Mouse (Mus musculus): ENCODE results near the gene Lypd6. TPM values are rescaled to one million over a fixed set of nuclear protein-coding genes. Genes with fewer than 3 reads are reported as not detected.

Gene Lypd6
- total and polyA plus RNA-seq, 2 experiments from 2014 or later: 0.52 TPM; not detected in 1

- TF ChIP-seq CTCF (IDR thresholded peaks at IDR 0.05; ENCODE audit: low read depth): no peak
- no peak for TF ChIP-seq EP300 (IDR thresholded peaks at IDR 0.05; ENCODE audit: low read depth)
- Histone ChIP-seq H3K27me3 (ENCODE audit: control insufficient read depth, insufficient read depth, low read length) (0 out of 2 replicates have a peak, but pooled peaks cover 5% of the 10 kb centered on the region), H3K4me1 (ENCODE audit: control insufficient read depth, insufficient read depth) (no peaks in the 10 kb centered on the region), H3K4me3 (ENCODE audit: low read depth, low read length) (no peak overlapping the region), H3K9ac (replicated peaks; ENCODE audit: low read depth, low read length) (no peak overlapping the region), H3K36me3 (replicated peaks; ENCODE audit: control insufficient read depth, insufficient read depth, low read length) (no peaks in the 10 kb centered on the region), H3K4me2 (ENCODE audit: low read depth, low read length) (no peak overlapping the region), H3K9me3 (replicated peaks; ENCODE audit: control insufficient read depth, low read length) (no peaks in the 10 kb centered on the region), H3K27ac (ENCODE audit: low read depth) (no peak overlapping the region)
- no peak for DNase-seq (ENCODE audit: low spot score)
- 46% methylated on average over 13 of the region's 13 CpGs for WGBS
- ATAC-seq (ENCODE audit: insufficient read depth, low read depth): no peak
Measured at GRCm38 (mm10) chr2:50069571-50070295, 3.5 kb downstream of the Lypd6 start.

- ATAC-seq (ENCODE audit: insufficient read depth, low read depth): no peak
- H3K9ac ChIP-seq (replicated peaks; ENCODE audit: low read depth, low read length): no peak overlapping the region
- WGBS: 73% methylated on average over 4 of the region's 4 CpGs
Measured at GRCm38 (mm10) chr2:50072158-50072557, 5.9 kb downstream of the Lypd6 start.

GRCm38 (mm10) chr2:50084746-50085145 is 18.5 kb downstream of the Lypd6 start:
- TF ChIP-seq EP300 (IDR thresholded peaks at IDR 0.05; ENCODE audit: low read depth): no peak
- no peak for TF ChIP-seq CTCF (IDR thresholded peaks at IDR 0.05; ENCODE audit: low read depth)
- no peaks in the 10 kb centered on the region for H3K27me3 ChIP-seq (ENCODE audit: control insufficient read depth, insufficient read depth, low read length)
- no peak overlapping the region for H3K4me2 ChIP-seq (ENCODE audit: low read depth, low read length)
- H3K4me1 ChIP-seq (ENCODE audit: control insufficient read depth, insufficient read depth): no peaks in the 10 kb centered on the region
- H3K36me3 ChIP-seq (replicated peaks; ENCODE audit: control insufficient read depth, insufficient read depth, low read length): no peaks in the 10 kb centered on the region
- ATAC-seq (ENCODE audit: insufficient read depth, low read depth) (no peak), DNase-seq (ENCODE audit: low spot score) (no peak)
- WGBS: 42% methylated on average over 3 of the region's 3 CpGs
- no peak overlapping the region for H3K27ac ChIP-seq (ENCODE audit: low read depth)
- no peaks in the 10 kb centered on the region for H3K9me3 ChIP-seq (replicated peaks; ENCODE audit: control insufficient read depth, low read length)
- H3K4me3 ChIP-seq (ENCODE audit: low read depth, low read length): no peak overlapping the region
- H3K9ac ChIP-seq (replicated peaks; ENCODE audit: low read depth, low read length): no peak overlapping the region

More at GRCm38 (mm10) chr2:50072158-50072557, 5.9 kb downstream of the Lypd6 start:
- H3K36me3 ChIP-seq (replicated peaks; ENCODE audit: control insufficient read depth, insufficient read depth, low read length): no peaks in the 10 kb centered on the region
- no peak for DNase-seq (ENCODE audit: low spot score)
- H3K4me1 ChIP-seq (ENCODE audit: control insufficient read depth, insufficient read depth): no peaks in the 10 kb centered on the region
- H3K4me3 ChIP-seq (ENCODE audit: low read depth, low read length): no peak overlapping the region
- no peaks in the 10 kb centered on the region for H3K27me3 ChIP-seq (ENCODE audit: control insufficient read depth, insufficient read depth, low read length)
- H3K4me2 ChIP-seq (ENCODE audit: low read depth, low read length): no peak overlapping the region
- H3K9me3 ChIP-seq (replicated peaks; ENCODE audit: control insufficient read depth, low read length): no peaks in the 10 kb centered on the region
- no peak overlapping the region for H3K27ac ChIP-seq (ENCODE audit: low read depth)
- TF ChIP-seq EP300 (IDR thresholded peaks at IDR 0.05; ENCODE audit: low read depth): no peak
- no peak for TF ChIP-seq CTCF (IDR thresholded peaks at IDR 0.05; ENCODE audit: low read depth)

GRCm38 (mm10) chr2:50087761-50088160 is 21.5 kb downstream of the Lypd6 start:
- DNase-seq (ENCODE audit: low spot score) (no peak), ATAC-seq (ENCODE audit: insufficient read depth, low read depth) (no peak)
- Histone ChIP-seq H3K9ac (replicated peaks; ENCODE audit: low read depth, low read length) (no peak overlapping the region), H3K27me3 (ENCODE audit: control insufficient read depth, insufficient read depth, low read length) (no peaks in the 10 kb centered on the region), H3K4me1 (ENCODE audit: control insufficient read depth, insufficient read depth) (no peaks in the 10 kb centered on the region), H3K27ac (ENCODE audit: low read depth) (no peak overlapping the region), H3K36me3 (replicated peaks; ENCODE audit: control insufficient read depth, insufficient read depth, low read length) (no peaks in the 10 kb centered on the region), H3K4me2 (ENCODE audit: low read depth, low read length) (no peak overlapping the region), H3K4me3 (ENCODE audit: low read depth, low read length) (no peak overlapping the region), H3K9me3 (replicated peaks; ENCODE audit: control insufficient read depth, low read length) (no peaks in the 10 kb centered on the region)
- TF ChIP-seq CTCF (IDR thresholded peaks at IDR 0.05; ENCODE audit: low read depth) (no peak), EP300 (IDR thresholded peaks at IDR 0.05; ENCODE audit: low read depth) (no peak)
- 80% methylated on average over 3 of the region's 3 CpGs for WGBS

- no peak for DNase-seq (ENCODE audit: low spot score)
- no peaks in the 10 kb centered on the region for H3K4me1 ChIP-seq (ENCODE audit: control insufficient read depth, insufficient read depth)
- 43% methylated on average over 3 of the region's 3 CpGs for WGBS
Measured at GRCm38 (mm10) chr2:50096336-50096735, 30.1 kb downstream of the Lypd6 start.

More at GRCm38 (mm10) chr2:50096336-50096735, 30.1 kb downstream of the Lypd6 start:
- TF ChIP-seq CTCF (IDR thresholded peaks at IDR 0.05; ENCODE audit: low read depth) (no peak), EP300 (IDR thresholded peaks at IDR 0.05; ENCODE audit: low read depth) (no peak)
- no peak for ATAC-seq (ENCODE audit: insufficient read depth, low read depth)
- H3K9me3 ChIP-seq (replicated peaks; ENCODE audit: control insufficient read depth, low read length): no peaks in the 10 kb centered on the region
- no peak overlapping the region for H3K9ac ChIP-seq (replicated peaks; ENCODE audit: low read depth, low read length)
- no peak overlapping the region for H3K4me2 ChIP-seq (ENCODE audit: low read depth, low read length)
- H3K4me3 ChIP-seq (ENCODE audit: low read depth, low read length): no peak overlapping the region
- H3K27me3 ChIP-seq (ENCODE audit: control insufficient read depth, insufficient read depth, low read length): no peaks in the 10 kb centered on the region
- H3K36me3 ChIP-seq (replicated peaks; ENCODE audit: control insufficient read depth, insufficient read depth, low read length): no peaks in the 10 kb centered on the region
- H3K27ac ChIP-seq (ENCODE audit: low read depth): no peak overlapping the region
